Mouse (Mus musculus): ENCODE measurements around the gene Trio. TPM values are rescaled to one million over a fixed set of nuclear protein-coding genes. Genes with fewer than 3 reads are reported as not detected.

Gene Trio
- polyA plus RNA-seq, 1 experiment from 2014 or later: 37.5 TPM

- no peak for ATAC-seq
- Histone ChIP-seq H3K9me3 (replicated peaks; ENCODE audit: control insufficient read depth, low read length, poor library complexity, severe bottlenecking) (no peaks in the 10 kb centered on the region), H3K4me3 (ENCODE audit: low read depth, low read length) (no peak overlapping the region), H3K4me1 (ENCODE audit: control insufficient read depth, insufficient read depth, low read length) (peaks cover 10% of the 10 kb centered on the region), H3K27ac (ENCODE audit: low read length) (no peak overlapping the region), H3K9ac (ENCODE audit: low read depth, low read length) (no peak overlapping the region), H3K36me3 (ENCODE audit: control insufficient read depth, insufficient read depth, low read length) (peaks cover 25% of the 10 kb centered on the region), H3K4me2 (ENCODE audit: low read length) (no peak overlapping the region), H3K27me3 (ENCODE audit: control insufficient read depth, insufficient read depth, low read depth, low read length) (no peaks in the 10 kb centered on the region)
- 89% methylated on average over 7 of the region's 7 CpGs for WGBS
Measured at GRCm38 (mm10) chr15:27772125-27772627, 253.5 kb downstream of the Trio start.

DNA sequence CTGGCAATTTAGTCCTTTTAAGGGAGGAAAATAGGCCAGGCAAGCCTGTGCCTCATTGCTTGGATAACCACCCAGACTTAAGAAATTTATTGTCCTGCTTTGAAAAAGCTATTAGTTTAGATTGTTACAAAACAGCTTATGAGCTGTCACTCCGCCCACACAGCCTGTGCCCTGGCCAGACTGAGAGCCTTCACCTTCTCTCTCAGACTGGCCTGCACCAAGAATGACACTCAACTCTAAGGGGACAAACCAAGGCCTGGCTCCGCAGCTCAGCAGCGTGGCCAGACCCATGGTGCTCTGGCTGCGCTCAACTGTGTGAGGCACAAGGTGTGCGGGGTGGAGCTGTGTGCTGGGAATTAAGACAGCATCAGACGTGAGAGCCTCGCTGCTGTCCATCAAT lies 254.1 kb downstream of the Trio start:
- no peak overlapping the region for H3K9ac ChIP-seq (ENCODE audit: low read depth, low read length)
- no peak overlapping the region for H3K4me2 ChIP-seq (ENCODE audit: low read length)
- no peaks in the 10 kb centered on the region for H3K9me3 ChIP-seq (replicated peaks; ENCODE audit: control insufficient read depth, low read length, poor library complexity, severe bottlenecking)
- no peak overlapping the region for H3K4me3 ChIP-seq (ENCODE audit: low read depth, low read length)
- ATAC-seq: no peak
- no peak overlapping the region for H3K27ac ChIP-seq (ENCODE audit: low read length)
- H3K36me3 ChIP-seq (ENCODE audit: control insufficient read depth, insufficient read depth, low read length): peaks cover 25% of the 10 kb centered on the region
- WGBS: 84% methylated on average over 7 of the region's 7 CpGs
- no peaks in the 10 kb centered on the region for H3K27me3 ChIP-seq (ENCODE audit: control insufficient read depth, insufficient read depth, low read depth, low read length)
- H3K4me1 ChIP-seq (ENCODE audit: control insufficient read depth, insufficient read depth, low read length): peaks cover 6% of the 10 kb centered on the region; the same call in 1 of the 2 replicates

DNA sequence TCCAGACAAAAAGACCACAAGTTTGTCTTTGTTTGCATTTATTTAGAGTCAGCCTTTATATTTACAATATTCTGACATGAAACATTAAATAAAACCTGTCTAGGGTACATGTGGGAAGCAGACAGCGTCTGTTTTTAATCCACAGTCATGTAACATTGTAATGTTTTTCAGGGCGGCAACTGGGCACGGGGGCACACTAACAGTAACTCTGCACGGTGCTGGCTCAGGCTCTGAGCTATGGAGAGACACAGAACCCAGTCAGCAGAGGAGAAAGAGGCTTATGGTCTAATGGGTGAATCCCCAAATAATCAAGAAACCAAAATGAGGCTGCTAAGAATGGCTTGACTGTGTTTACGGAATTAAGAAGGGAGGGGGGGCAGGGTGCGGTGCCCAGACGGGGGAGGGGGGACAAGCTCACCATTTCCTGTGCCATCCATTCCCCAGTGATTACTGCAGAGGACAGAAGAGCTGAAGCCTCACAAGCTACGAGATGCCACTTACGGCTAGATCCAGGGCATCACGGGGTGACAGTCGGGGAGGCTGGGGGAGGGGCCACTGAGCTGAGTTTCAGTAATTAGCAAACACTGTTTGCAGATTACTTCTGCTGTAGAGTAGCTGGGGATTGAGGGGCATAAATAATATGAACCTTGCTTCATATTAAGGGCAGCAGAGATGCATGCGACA lies 255.0 kb downstream of the Trio start:
- peaks cover 25% of the 10 kb centered on the region for H3K36me3 ChIP-seq (ENCODE audit: control insufficient read depth, insufficient read depth, low read length)
- no peak overlapping the region for H3K9ac ChIP-seq (ENCODE audit: low read depth, low read length)
- peaks cover 6% of the 10 kb centered on the region; the same call in 1 of the 2 replicates for H3K4me1 ChIP-seq (ENCODE audit: control insufficient read depth, insufficient read depth, low read length)
- H3K27me3 ChIP-seq (ENCODE audit: control insufficient read depth, insufficient read depth, low read depth, low read length): no peaks in the 10 kb centered on the region
- H3K27ac ChIP-seq (ENCODE audit: low read length): peak overlapping the region; percentile 9; the same call in 1 of the 2 replicates
- no peaks in the 10 kb centered on the region for H3K9me3 ChIP-seq (replicated peaks; ENCODE audit: control insufficient read depth, low read length, poor library complexity, severe bottlenecking)
- H3K4me2 ChIP-seq (ENCODE audit: low read length): no peak overlapping the region
- 64% methylated on average over 12 of the region's 12 CpGs for WGBS
- ATAC-seq: no peak
- H3K4me3 ChIP-seq (ENCODE audit: low read depth, low read length): no peak overlapping the region

GRCm38 (mm10) chr15:27761416-27761815 lies 264.2 kb downstream of the Trio start:
- H3K9ac ChIP-seq (ENCODE audit: low read depth, low read length): no peak overlapping the region
- H3K27ac ChIP-seq (ENCODE audit: low read length): peak overlapping the region; percentile 14; the same call in 1 of the 2 replicates
- no peaks in the 10 kb centered on the region for H3K27me3 ChIP-seq (ENCODE audit: control insufficient read depth, insufficient read depth, low read depth, low read length)
- peaks cover 22% of the 10 kb centered on the region for H3K36me3 ChIP-seq (ENCODE audit: control insufficient read depth, insufficient read depth, low read length)
- H3K9me3 ChIP-seq (replicated peaks; ENCODE audit: control insufficient read depth, low read length, poor library complexity, severe bottlenecking): no peaks in the 10 kb centered on the region
- H3K4me2 ChIP-seq (ENCODE audit: low read length): no peak overlapping the region
- H3K4me3 ChIP-seq (ENCODE audit: low read depth, low read length): no peak overlapping the region
- 69% methylated on average over 3 of the region's 3 CpGs for WGBS
- peak; percentile 32; the same call in 1 of the 2 replicates for ATAC-seq
- H3K4me1 ChIP-seq (ENCODE audit: control insufficient read depth, insufficient read depth, low read length): no peaks in the 10 kb centered on the region

- WGBS: 100% methylated on average over 1 of the region's 1 CpGs
- no peak overlapping the region for H3K4me3 ChIP-seq (ENCODE audit: low read depth, low read length)
- peaks cover 22% of the 10 kb centered on the region for H3K36me3 ChIP-seq (ENCODE audit: control insufficient read depth, insufficient read depth, low read length)
- H3K9me3 ChIP-seq (replicated peaks; ENCODE audit: control insufficient read depth, low read length, poor library complexity, severe bottlenecking): no peaks in the 10 kb centered on the region
- ATAC-seq: 0 out of 2 replicates have a peak, but pooled peaks have one; percentile 23
- no peaks in the 10 kb centered on the region for H3K4me1 ChIP-seq (ENCODE audit: control insufficient read depth, insufficient read depth, low read length)
- H3K27ac ChIP-seq (ENCODE audit: low read length): peak overlapping the region; percentile 24
- H3K4me2 ChIP-seq (ENCODE audit: low read length): no peak overlapping the region
- no peaks in the 10 kb centered on the region for H3K27me3 ChIP-seq (ENCODE audit: control insufficient read depth, insufficient read depth, low read depth, low read length)
- no peak overlapping the region for H3K9ac ChIP-seq (ENCODE audit: low read depth, low read length)
Measured at GRCm38 (mm10) chr15:27760655-27761054, 265.0 kb downstream of the Trio start.

- WGBS: 60% methylated on average over 5 of the region's 5 CpGs
- H3K9ac ChIP-seq (ENCODE audit: low read depth, low read length): no peak overlapping the region
- no peaks in the 10 kb centered on the region for H3K4me1 ChIP-seq (ENCODE audit: control insufficient read depth, insufficient read depth, low read length)
- no peak overlapping the region for H3K4me2 ChIP-seq (ENCODE audit: low read length)
- no peak for ATAC-seq
- H3K27me3 ChIP-seq (ENCODE audit: control insufficient read depth, insufficient read depth, low read depth, low read length): no peaks in the 10 kb centered on the region
- peaks cover 22% of the 10 kb centered on the region for H3K36me3 ChIP-seq (ENCODE audit: control insufficient read depth, insufficient read depth, low read length)
- no peaks in the 10 kb centered on the region for H3K9me3 ChIP-seq (replicated peaks; ENCODE audit: control insufficient read depth, low read length, poor library complexity, severe bottlenecking)
- no peak overlapping the region for H3K4me3 ChIP-seq (ENCODE audit: low read depth, low read length)
- H3K27ac ChIP-seq (ENCODE audit: low read length): peak overlapping the region; percentile 24
Measured at GRCm38 (mm10) chr15:27759890-27760289, 265.8 kb downstream of the Trio start.

DNA sequence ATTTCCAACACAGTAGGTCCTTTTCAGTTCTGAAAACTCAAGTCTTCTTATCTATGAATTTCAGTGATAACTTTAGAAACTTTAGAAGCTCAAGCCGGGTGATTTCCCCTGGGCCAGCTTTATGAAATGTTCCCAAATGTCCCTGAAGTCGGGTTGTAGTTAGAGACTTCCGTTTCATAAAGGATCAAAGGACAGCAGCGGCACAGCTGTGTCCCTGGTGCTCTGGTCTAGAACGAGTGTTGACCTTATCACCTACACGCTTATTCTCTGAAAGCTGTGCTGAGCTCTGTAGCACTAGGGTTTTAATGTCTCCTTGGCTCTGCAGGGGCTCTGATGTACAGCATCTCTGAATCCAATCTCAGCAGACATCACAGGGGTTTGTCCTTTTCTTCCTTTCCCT lies 267.0 kb downstream of the Trio start:
- no peak overlapping the region for H3K27ac ChIP-seq (ENCODE audit: low read length)
- no peak overlapping the region for H3K4me2 ChIP-seq (ENCODE audit: low read length)
- H3K9ac ChIP-seq (ENCODE audit: low read depth, low read length): no peak overlapping the region
- no peaks in the 10 kb centered on the region for H3K9me3 ChIP-seq (replicated peaks; ENCODE audit: control insufficient read depth, low read length, poor library complexity, severe bottlenecking)
- no peaks in the 10 kb centered on the region for H3K4me1 ChIP-seq (ENCODE audit: control insufficient read depth, insufficient read depth, low read length)
- 58% methylated on average over 6 of the region's 6 CpGs for WGBS
- no peak for ATAC-seq
- H3K27me3 ChIP-seq (ENCODE audit: control insufficient read depth, insufficient read depth, low read depth, low read length): no peaks in the 10 kb centered on the region
- no peak overlapping the region for H3K4me3 ChIP-seq (ENCODE audit: low read depth, low read length)
- peaks cover 30% of the 10 kb centered on the region for H3K36me3 ChIP-seq (ENCODE audit: control insufficient read depth, insufficient read depth, low read length)

GRCm38 (mm10) chr15:27756426-27756825 lies 269.2 kb downstream of the Trio start:
- Histone ChIP-seq H3K27me3 (ENCODE audit: control insufficient read depth, insufficient read depth, low read depth, low read length) (no peaks in the 10 kb centered on the region), H3K9ac (ENCODE audit: low read depth, low read length) (no peak overlapping the region), H3K27ac (ENCODE audit: low read length) (no peak overlapping the region), H3K36me3 (ENCODE audit: control insufficient read depth, insufficient read depth, low read length) (peaks cover 43% of the 10 kb centered on the region), H3K4me1 (ENCODE audit: control insufficient read depth, insufficient read depth, low read length) (0 out of 2 replicates have a peak, but pooled peaks cover 3% of the 10 kb centered on the region), H3K4me3 (ENCODE audit: low read depth, low read length) (no peak overlapping the region), H3K4me2 (ENCODE audit: low read length) (no peak overlapping the region), H3K9me3 (replicated peaks; ENCODE audit: control insufficient read depth, low read length, poor library complexity, severe bottlenecking) (no peaks in the 10 kb centered on the region)
- no peak for ATAC-seq
- WGBS: 93% methylated on average over 11 of the region's 11 CpGs

- Histone ChIP-seq H3K4me3 (ENCODE audit: low read depth, low read length) (no peak overlapping the region), H3K36me3 (ENCODE audit: control insufficient read depth, insufficient read depth, low read length) (peaks cover 51% of the 10 kb centered on the region), H3K4me1 (ENCODE audit: control insufficient read depth, insufficient read depth, low read length) (0 out of 2 replicates have a peak, but pooled peaks cover 3% of the 10 kb centered on the region), H3K27ac (ENCODE audit: low read length) (no peak overlapping the region), H3K9me3 (replicated peaks; ENCODE audit: control insufficient read depth, low read length, poor library complexity, severe bottlenecking) (no peaks in the 10 kb centered on the region), H3K9ac (ENCODE audit: low read depth, low read length) (no peak overlapping the region), H3K27me3 (ENCODE audit: control insufficient read depth, insufficient read depth, low read depth, low read length) (no peaks in the 10 kb centered on the region), H3K4me2 (ENCODE audit: low read length) (no peak overlapping the region)
- ATAC-seq: no peak
- WGBS: 96% methylated on average over 7 of the region's 7 CpGs
Measured at GRCm38 (mm10) chr15:27754571-27755260, 270.9 kb downstream of the Trio start.
